Mouse (Mus musculus) bone marrow, adult 2 months (tissue): ENCODE measurements around the gene Prnd. TPM values are rescaled to one million over a fixed set of nuclear protein-coding genes. Genes with fewer than 3 reads are reported as not detected.

Experiments used
- H3K27ac ChIP-seq: fragments of 200-500 bp; 2 replicates; pipeline ENCODE4 v1.5.1; 2012; ENCODE audit warnings: low read depth, mild to moderate bottlenecking, control low read depth, inconsistent platforms, low read length; ENCODE audit not compliant: control insufficient read depth, poor library complexity, insufficient read depth
- H3K4me1 ChIP-seq: fragments of 200-500 bp; 2 replicates; pipeline ENCODE4 v1.6.1; 2011; ENCODE audit warnings: low read length; ENCODE audit not compliant: control insufficient read depth, insufficient read depth
- H3K4me3 ChIP-seq: fragments of 200-500 bp; replicated peaks from 2 replicates; pipeline ENCODE3; 2011; ENCODE audit warnings: mild to moderate bottlenecking, low read depth, low read length, control low read depth; ENCODE audit not compliant: control insufficient read depth
- CTCF ChIP-seq: fragments of 200-500 bp; IDR thresholded peaks from 2 replicates; pipeline ENCODE4 v1.5.1; 2011; ENCODE audit warnings: low read length, control low read depth; ENCODE audit not compliant: control insufficient read depth, insufficient read depth
- POLR2A ChIP-seq: fragments of 200-500 bp; IDR thresholded peaks from 2 replicates; pipeline ENCODE4 v1.6.1; 2011; ENCODE audit warnings: low read depth, mild to moderate bottlenecking, control low read depth, low read length, borderline replicate concordance; ENCODE audit not compliant: control insufficient read depth
- WGBS: fragments of 180-500 bp; shearing (Covaris S2); methylation state at CpG from one replicate; pipeline ENCODE4 v1.1.7; 2018; 5-methylcytosine and 5-hydroxymethylcytosine counted together
- polyA plus RNA-seq: library from polyadenylated mRNA; stranded (reverse); fragments of >200 nt; gene quantifications from 2 replicates; pipeline ENCODE4 v1.2.4, GENCODE M21; 2011; ENCODE audit warnings: low replicate concordance; ENCODE audit not compliant: missing spikeins, insufficient read depth, insufficient read length

The Prnd gene
- polyA plus RNA-seq, 1 experiment = not detected

DNA sequence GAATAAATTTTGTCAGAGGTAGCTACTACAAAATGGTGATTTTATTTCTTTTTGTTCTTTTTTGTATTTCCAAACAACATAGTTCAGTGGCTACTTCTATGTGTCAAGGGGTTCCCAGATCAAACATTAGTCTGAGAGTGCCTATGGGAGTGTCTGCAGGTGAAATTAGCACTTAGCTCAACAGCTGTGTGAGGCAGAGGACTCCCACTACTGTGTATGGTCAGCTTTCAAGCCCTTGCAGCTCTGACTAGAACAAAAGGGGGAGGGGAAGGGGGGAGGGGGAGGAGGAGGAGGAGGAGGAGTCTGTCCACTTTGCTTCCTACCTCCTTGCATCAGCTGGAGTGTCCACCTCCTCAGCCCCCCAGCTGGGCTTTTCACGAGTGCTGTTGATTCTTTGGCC is 6.3 kb upstream of the Prnd start:
- 63% methylated on average over 1 of the region's 1 CpGs for WGBS
- TF ChIP-seq CTCF (no peak), POLR2A (no peak)
- Histone ChIP-seq H3K4me1 (no peaks in the 10 kb centered on the region; the same call in 1 of the 2 replicates), H3K4me3 (no peak overlapping the region), H3K27ac (no peak overlapping the region)

DNA sequence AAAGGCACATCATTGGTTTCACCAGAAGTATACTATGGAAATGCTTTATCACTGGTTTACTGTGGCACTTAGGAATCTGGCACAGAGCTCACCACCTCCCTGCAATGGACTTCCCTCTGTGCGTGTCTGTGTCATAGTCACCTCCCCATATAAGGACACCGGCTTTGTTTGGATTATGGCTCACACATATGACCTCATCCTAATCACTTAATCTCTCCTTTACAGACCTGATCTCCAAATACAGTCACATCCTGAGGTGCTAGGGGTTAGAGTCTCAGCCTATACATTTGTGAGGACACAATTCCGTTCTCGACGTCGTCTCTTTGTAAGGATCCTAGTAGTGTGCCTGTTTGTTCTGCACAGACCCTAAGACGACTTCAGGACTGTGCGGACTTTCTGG is 5.4 kb upstream of the Prnd start:
- no peaks in the 10 kb centered on the region for H3K4me1 ChIP-seq
- no peak for TF ChIP-seq POLR2A
- no peak for TF ChIP-seq CTCF
- no peak overlapping the region for H3K4me3 ChIP-seq
- 54% methylated on average over 8 of the region's 8 CpGs for WGBS
- H3K27ac ChIP-seq = no peak overlapping the region

GRCm38 (mm10) chr2:131945765-131946164 is 4.9 kb upstream of the Prnd start:
- Histone ChIP-seq H3K4me3 (no peak overlapping the region), H3K27ac (no peak overlapping the region), H3K4me1 (no peaks in the 10 kb centered on the region)
- TF ChIP-seq POLR2A (no peak), CTCF (no peak)
- WGBS = 69% methylated on average over 6 of the region's 6 CpGs

- TF ChIP-seq CTCF = no peak
- H3K4me3 ChIP-seq = no peak overlapping the region
- 85% methylated on average over 16 of the region's 16 CpGs for WGBS
- H3K4me1 ChIP-seq = no peaks in the 10 kb centered on the region
- no peak overlapping the region for H3K27ac ChIP-seq
Observed at GRCm38 (mm10) chr2:131946351-131946750, 4.3 kb upstream of the Prnd start.

DNA sequence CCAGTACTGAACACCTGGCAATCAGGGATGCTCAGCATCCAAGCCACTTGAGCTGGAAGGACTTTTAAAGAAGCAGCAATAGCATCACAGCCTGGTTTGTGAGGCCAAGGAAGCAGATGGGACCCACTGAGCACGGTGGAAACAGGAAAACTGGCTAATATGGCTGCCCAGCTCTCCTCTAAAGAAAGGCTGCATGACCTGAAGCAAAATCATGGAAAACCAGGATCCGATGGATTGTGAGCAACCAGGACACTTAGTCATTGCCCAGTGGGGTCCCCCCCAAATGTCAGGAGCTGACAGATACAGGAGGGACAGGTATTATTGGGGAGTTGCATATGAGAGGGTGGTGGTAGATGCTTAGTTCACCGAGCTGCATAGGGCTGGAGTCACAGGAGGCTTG is 2.5 kb upstream of the Prnd start:
- H3K4me1 ChIP-seq = no peaks in the 10 kb centered on the region
- TF ChIP-seq POLR2A = no peak
- no peak for TF ChIP-seq CTCF
- no peak overlapping the region for H3K27ac ChIP-seq
- 71% methylated on average over 3 of the region's 3 CpGs for WGBS
- H3K4me3 ChIP-seq = no peak overlapping the region

DNA sequence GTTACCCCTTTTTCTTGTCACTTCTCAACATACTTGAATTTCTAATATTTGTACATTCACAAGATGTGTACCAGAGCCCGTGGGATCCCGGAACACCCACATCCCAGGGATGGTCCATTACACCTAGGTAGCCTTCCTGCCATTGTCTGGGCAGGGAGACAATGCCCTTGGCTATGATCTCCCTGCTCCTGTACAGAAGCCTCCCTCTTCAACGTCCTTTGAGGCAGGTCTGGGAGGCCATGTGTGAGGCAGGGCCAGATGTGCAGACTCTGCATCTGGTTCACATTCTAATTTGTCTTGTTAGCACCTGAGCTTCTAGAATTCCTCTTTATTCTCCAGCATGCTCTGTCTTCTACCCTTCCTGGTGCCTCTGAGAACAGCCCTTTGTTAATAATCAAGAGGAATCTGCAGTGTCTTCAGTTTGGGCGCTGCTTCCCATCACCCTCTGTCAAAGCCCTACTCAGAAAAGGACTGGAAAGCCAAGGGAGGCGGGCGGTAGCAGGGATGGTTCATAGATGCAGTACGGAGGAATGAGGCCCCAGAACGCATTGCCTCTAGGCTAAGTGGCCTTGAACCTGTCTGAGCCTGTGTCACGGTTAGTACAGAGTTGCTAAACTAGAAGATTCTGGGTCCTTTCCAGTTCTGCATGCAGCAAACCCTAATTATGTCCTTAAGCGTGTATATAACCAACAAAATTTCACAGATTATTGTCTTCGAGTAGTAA is 1.6 kb upstream of the Prnd start:
- no peak overlapping the region for H3K27ac ChIP-seq
- TF ChIP-seq CTCF (no peak), POLR2A (no peak)
- no peak overlapping the region for H3K4me3 ChIP-seq
- WGBS = 76% methylated on average over 11 of the region's 11 CpGs
- no peaks in the 10 kb centered on the region for H3K4me1 ChIP-seq

GRCm38 (mm10) chr2:131949767-131950597 is 679 bp upstream of the Prnd start:
- TF ChIP-seq POLR2A = no peak
- TF ChIP-seq CTCF = no peak
- Histone ChIP-seq H3K4me1 (no peaks in the 10 kb centered on the region; the same call in 1 of the 2 replicates), H3K27ac (no peak overlapping the region), H3K4me3 (no peak overlapping the region)
- 36% methylated on average over 9 of the region's 9 CpGs for WGBS

- 52% methylated on average over 2 of the region's 2 CpGs for WGBS
- no peak overlapping the region for H3K27ac ChIP-seq
- no peaks in the 10 kb centered on the region; the same call in 1 of the 2 replicates for H3K4me1 ChIP-seq
- no peak overlapping the region for H3K4me3 ChIP-seq
- TF ChIP-seq CTCF (no peak), POLR2A (no peak)
Observed at GRCm38 (mm10) chr2:131952456-131952855, 1.8 kb downstream of the Prnd start.
